Mouse (Mus musculus) forebrain, postnatal 0 days (tissue): ENCODE measurements around the gene Myom1. TPM values are rescaled to one million over a fixed set of nuclear protein-coding genes. Genes with fewer than 3 reads are reported as not detected.

Experiments
- ATAC-seq: fragments of 200-750 bp; cut with Nextera tagmentation; 2 replicates; pipeline ENCODE4 v1.8.0; 2017; ENCODE audit warnings: mild to moderate bottlenecking, moderate library complexity
- DNase-seq: peaks from one replicate; pipeline ENCODE4 v3.0.0-alpha.2; 2015
- H3K27ac ChIP-seq: fragments of 300-500 bp; sonication (generic); 2 replicates; pipeline ENCODE4 v1.5.1; 2014; ENCODE audit warnings: low read depth, mild to moderate bottlenecking, antibody characterized with exemption, low read length, moderate library complexity, mixed read lengths
- H3K27me3 ChIP-seq: fragments of 300-500 bp; sonication (generic); 2 replicates; pipeline ENCODE4 v1.6.1; 2014; ENCODE audit warnings: mild to moderate bottlenecking, low read length, mixed read lengths; ENCODE audit not compliant: insufficient read depth
- H3K36me3 ChIP-seq: fragments of 300-500 bp; sonication (generic); 2 replicates; pipeline ENCODE4 v1.6.1; 2014; ENCODE audit warnings: mild to moderate bottlenecking, moderate library complexity; ENCODE audit not compliant: insufficient read depth
- H3K4me1 ChIP-seq: fragments of 300-500 bp; sonication (generic); 2 replicates; pipeline ENCODE4 v1.6.1; 2014; ENCODE audit warnings: antibody characterized with exemption; ENCODE audit not compliant: insufficient read depth
- H3K4me2 ChIP-seq: fragments of 300-500 bp; sonication (generic); 2 replicates; pipeline ENCODE4 v1.6.1; 2014; ENCODE audit warnings: low read depth, mild to moderate bottlenecking, moderate library complexity
- H3K4me3 ChIP-seq: fragments of 300-500 bp; sonication (generic); 2 replicates; pipeline ENCODE4 v1.5.1; 2014; ENCODE audit warnings: low read depth, low read length, mixed read lengths
- H3K9ac ChIP-seq: fragments of 300-500 bp; sonication (generic); 2 replicates; pipeline ENCODE4 v1.6.1; 2014; ENCODE audit warnings: mild to moderate bottlenecking
- H3K9me3 ChIP-seq: fragments of 300-500 bp; sonication (generic); 2 replicates; pipeline ENCODE4 v1.6.1; 2016; ENCODE audit warnings: low read length
- CTCF ChIP-seq: sonication (generic); IDR thresholded peaks from 2 replicates; pipeline ENCODE4 v1.5.1; 2016; ENCODE audit warnings: antibody characterized with exemption, control low read depth, low read depth
- WGBS: fragments of 180-500 bp; shearing (Covaris S2); extraction: QIAGEN DNeasy Blood & Tissue Kit; methylation state at CpG from one replicate; pipeline ENCODE4 v1.1.7; 2014; 5-methylcytosine and 5-hydroxymethylcytosine counted together
- polyA plus RNA-seq: library from polyadenylated mRNA; unstranded; fragments of >200 nt; fragmentation: Nextera tagmentation; extraction: Ambion mirVana; gene quantifications from 2 replicates; pipeline ENCODE4 v1.2.1, GENCODE M21; 2015
- total RNA-seq: library from RNA; depleted of rRNA; stranded (reverse); fragments of >200 nt; gene quantifications from 2 replicates; pipeline ENCODE4 v1.2.3, GENCODE M21; 2014

Gene Myom1
- total and polyA plus RNA-seq, 2 experiments from 2014 or later, result 1.2 to 2.0 TPM

GRCm38 (mm10) chr17:70992662-70993061 is 9.8 kb upstream of the Myom1 start:
- WGBS, result 68% methylated on average over 9 of the region's 9 CpGs
- ATAC-seq (no peak), DNase-seq (no peak)
- no peaks in the 10 kb centered on the region for H3K27me3 ChIP-seq
- H3K9ac ChIP-seq, result no peak overlapping the region
- no peak for TF ChIP-seq CTCF
- peaks cover 9% of the 10 kb centered on the region; the same call in 1 of the 2 replicates for H3K4me1 ChIP-seq
- no peak overlapping the region for H3K4me3 ChIP-seq
- no peak overlapping the region for H3K27ac ChIP-seq
- peaks cover 5% of the 10 kb centered on the region; the same call in 1 of the 2 replicates for H3K36me3 ChIP-seq
- no peak overlapping the region for H3K4me2 ChIP-seq
- no peaks in the 10 kb centered on the region for H3K9me3 ChIP-seq

GRCm38 (mm10) chr17:70993385-70993807 is 9.0 kb upstream of the Myom1 start:
- no peak overlapping the region for H3K27ac ChIP-seq
- no peak for TF ChIP-seq CTCF
- no peaks in the 10 kb centered on the region for H3K9me3 ChIP-seq
- H3K27me3 ChIP-seq, result no peaks in the 10 kb centered on the region
- H3K4me1 ChIP-seq, result peaks cover 9% of the 10 kb centered on the region; the same call in 1 of the 2 replicates
- peaks cover 5% of the 10 kb centered on the region; the same call in 1 of the 2 replicates for H3K36me3 ChIP-seq
- DNase-seq (no peak), ATAC-seq (no peak)
- H3K4me2 ChIP-seq, result no peak overlapping the region
- no peak overlapping the region for H3K4me3 ChIP-seq
- H3K9ac ChIP-seq, result no peak overlapping the region
- 7% methylated on average over 3 of the region's 3 CpGs for WGBS

- ATAC-seq (no peak), DNase-seq (no peak)
- Histone ChIP-seq H3K4me3 (no peak overlapping the region), H3K27me3 (no peaks in the 10 kb centered on the region), H3K27ac (no peak overlapping the region), H3K4me2 (no peak overlapping the region), H3K9ac (no peak overlapping the region), H3K9me3 (no peaks in the 10 kb centered on the region), H3K4me1 (0 out of 2 replicates have a peak, but pooled peaks cover 1% of the 10 kb centered on the region), H3K36me3 (peaks cover 5% of the 10 kb centered on the region; the same call in 1 of the 2 replicates)
- 78% methylated on average over 6 of the region's 6 CpGs for WGBS
- TF ChIP-seq CTCF, result no peak
These were observed 7.8 kb upstream of the Myom1 start for GRCm38 (mm10) chr17:70994671-70995070.

GRCm38 (mm10) chr17:70995551-70995950 is 6.9 kb upstream of the Myom1 start:
- Histone ChIP-seq H3K27ac (no peak overlapping the region), H3K4me2 (no peak overlapping the region), H3K36me3 (peaks cover 5% of the 10 kb centered on the region; the same call in 1 of the 2 replicates), H3K9ac (no peak overlapping the region), H3K27me3 (no peaks in the 10 kb centered on the region), H3K9me3 (no peaks in the 10 kb centered on the region), H3K4me3 (no peak overlapping the region), H3K4me1 (no peaks in the 10 kb centered on the region)
- no peak for ATAC-seq
- no peak for TF ChIP-seq CTCF
- WGBS, result 94% methylated on average over 6 of the region's 6 CpGs
- DNase-seq, result no peak

GRCm38 (mm10) chr17:70997836-70998235 is 4.6 kb upstream of the Myom1 start:
- no peak for TF ChIP-seq CTCF
- DNase-seq, result no peak
- peaks cover 5% of the 10 kb centered on the region; the same call in 1 of the 2 replicates for H3K36me3 ChIP-seq
- no peak overlapping the region for H3K9ac ChIP-seq
- 85% methylated on average over 6 of the region's 6 CpGs for WGBS
- no peaks in the 10 kb centered on the region for H3K9me3 ChIP-seq
- H3K27ac ChIP-seq, result no peak overlapping the region
- H3K4me1 ChIP-seq, result no peaks in the 10 kb centered on the region
- no peak for ATAC-seq
- H3K27me3 ChIP-seq, result no peaks in the 10 kb centered on the region
- H3K4me2 ChIP-seq, result no peak overlapping the region
- no peak overlapping the region for H3K4me3 ChIP-seq

GRCm38 (mm10) chr17:70998400-70998975 is 3.9 kb upstream of the Myom1 start:
- H3K4me3 ChIP-seq, result no peak overlapping the region
- H3K9me3 ChIP-seq, result no peaks in the 10 kb centered on the region
- DNase-seq, result no peak
- ATAC-seq, result no peak
- 0 out of 2 replicates have a peak, but pooled peaks cover 4% of the 10 kb centered on the region for H3K4me1 ChIP-seq
- H3K27me3 ChIP-seq, result no peaks in the 10 kb centered on the region
- no peak for TF ChIP-seq CTCF
- WGBS, result 83% methylated on average over 9 of the region's 9 CpGs
- no peak overlapping the region for H3K4me2 ChIP-seq
- no peak overlapping the region for H3K27ac ChIP-seq
- H3K36me3 ChIP-seq, result peaks cover 5% of the 10 kb centered on the region; the same call in 1 of the 2 replicates
- no peak overlapping the region for H3K9ac ChIP-seq

- no peak for TF ChIP-seq CTCF
- WGBS, result 71% methylated on average over 5 of the region's 5 CpGs
- DNase-seq (no peak), ATAC-seq (no peak)
- no peak overlapping the region for H3K4me2 ChIP-seq
- H3K27ac ChIP-seq, result no peak overlapping the region
- no peak overlapping the region for H3K9ac ChIP-seq
- no peaks in the 10 kb centered on the region for H3K9me3 ChIP-seq
- no peaks in the 10 kb centered on the region for H3K27me3 ChIP-seq
- H3K4me1 ChIP-seq, result 0 out of 2 replicates have a peak, but pooled peaks cover 4% of the 10 kb centered on the region
- no peak overlapping the region for H3K4me3 ChIP-seq
- H3K36me3 ChIP-seq, result peaks cover 5% of the 10 kb centered on the region; the same call in 1 of the 2 replicates
These were observed 3.2 kb upstream of the Myom1 start for GRCm38 (mm10) chr17:70999187-70999586.
